Mouse (Mus musculus) lung, postnatal 0 days (tissue): ENCODE measurements around the gene Dapk1.
A peak's percentile ranks its signal among the peaks of the same experiment; 100 is the strongest.

ENCODE experiments used
- CTCF ChIP-seq: IDR thresholded peaks from 2 replicates; pipeline ENCODE4 v1.5.1; 2016; ENCODE audit warnings: antibody characterized with exemption, mild to moderate bottlenecking
- EP300 ChIP-seq: IDR thresholded peaks from 2 replicates; pipeline ENCODE4 v1.6.1; 2016; ENCODE audit warnings: antibody characterized with exemption, mild to moderate bottlenecking, control low read depth

- TF ChIP-seq CTCF (peak; percentile 67), EP300 (no peak)
Measured at GRCm38 (mm10) chr13:60748556-60748955, 146.8 kb downstream of the Dapk1 start.
